Mouse (Mus musculus) stomach, postnatal 0 days (tissue): ENCODE data around the gene Rai14.

ENCODE experiments used
- CTCF ChIP-seq: IDR thresholded peaks from 2 replicates; pipeline ENCODE4 v1.5.1; 2016; ENCODE audit warnings: antibody characterized with exemption, low read depth, mild to moderate bottlenecking, moderate library complexity
- EP300 ChIP-seq: optimal IDR thresholded peaks from 2 replicates; pipeline ENCODE3; 2016; ENCODE audit warnings: antibody characterized with exemption

DNA sequence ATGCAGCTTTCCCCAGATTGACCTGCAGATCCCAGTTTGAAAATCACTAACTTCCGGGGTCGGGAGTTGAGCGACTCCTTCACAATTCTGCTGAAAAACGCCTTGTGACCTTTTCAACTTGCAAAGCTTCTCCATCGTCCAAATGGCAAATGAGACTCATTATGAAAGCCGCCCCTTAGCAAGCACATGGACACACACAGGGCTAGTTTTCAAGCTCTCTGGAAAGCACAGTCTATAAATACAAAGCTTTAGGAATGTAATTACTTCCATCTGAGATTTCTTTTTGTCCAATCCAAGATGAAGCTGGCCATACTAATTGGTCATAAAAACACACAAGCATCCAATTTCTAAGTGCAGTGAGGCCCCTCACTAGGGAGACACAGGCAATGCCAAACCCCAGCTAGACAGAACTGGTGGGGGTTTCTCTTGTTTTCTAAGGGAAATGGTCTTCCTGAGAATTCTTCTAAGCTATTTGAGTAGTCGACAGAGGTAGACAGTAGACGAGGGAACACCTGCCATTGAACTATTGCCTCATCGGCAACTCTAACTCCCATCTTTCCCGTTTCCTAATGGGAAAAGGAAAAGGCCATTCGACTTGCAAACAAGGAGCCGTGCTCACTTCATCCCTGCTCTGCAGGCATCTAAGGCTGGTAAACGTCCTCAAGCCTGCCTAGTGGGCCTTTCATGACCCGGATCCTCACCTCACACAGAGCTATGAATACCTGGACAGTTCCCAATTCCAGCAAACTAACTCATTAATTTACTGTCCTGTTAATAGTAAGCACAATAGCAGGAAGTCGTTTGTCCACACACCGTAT lies 173.9 kb downstream of the Rai14 start:
- TF ChIP-seq EP300 (no peak), CTCF (no peak)
